Mouse (Mus musculus) lung, adult 2 months (tissue): ENCODE results near the gene Fam3c. TPM values are rescaled to one million over a fixed set of nuclear protein-coding genes. Genes with fewer than 3 reads are reported as not detected.

ENCODE experiments used
- DNase-seq: peaks from one replicate; pipeline ENCODE4 v3.0.0; 2022
- H3K4me1 ChIP-seq: fragments of 200-500 bp; 2 replicates; pipeline ENCODE4 v1.6.1; 2011; ENCODE audit warnings: low read length; ENCODE audit not compliant: control insufficient read depth, insufficient read depth
- H3K4me3 ChIP-seq: fragments of 200-500 bp; replicated peaks from 2 replicates; pipeline ENCODE3; 2011; ENCODE audit warnings: low read depth, mild to moderate bottlenecking, control low read depth, low read length; ENCODE audit errors: extremely low read depth
- CTCF ChIP-seq: fragments of 200-500 bp; IDR thresholded peaks from 2 replicates; pipeline ENCODE4 v1.5.1; 2011; ENCODE audit warnings: mild to moderate bottlenecking, low read length, control low read depth; ENCODE audit not compliant: insufficient read depth
- POLR2A ChIP-seq: fragments of 200-500 bp; IDR thresholded peaks from 2 replicates; pipeline ENCODE4 v1.6.1; 2011; ENCODE audit warnings: low read depth, mild to moderate bottlenecking, control low read depth, low read length, borderline replicate concordance; ENCODE audit errors: extremely low read depth
- WGBS: fragments of 180-500 bp; shearing (Covaris S2); methylation state at CpG from one replicate; pipeline ENCODE4 v1.1.7; 2018; 5-methylcytosine and 5-hydroxymethylcytosine counted together
- polyA plus RNA-seq: library from polyadenylated mRNA; depleted of rRNA; stranded (reverse); fragments of >200 nt; gene quantifications from 2 replicates; pipeline ENCODE4 v1.2.3, GENCODE M21; 2012; rRNA removed

Gene Fam3c
- 5.1 and 9.1 TPM in 2 replicates for polyA plus RNA-seq

- TF ChIP-seq POLR2A, result no peak
- TF ChIP-seq CTCF, result peak; percentile 55
- peak within 1 kb of the TSS; percentile 70 for H3K4me3 ChIP-seq
- H3K4me1 ChIP-seq, result peaks cover 3% of the 10 kb centered on the region; the same call in 1 of the 2 replicates
- WGBS, result under 1% methylated on average over 38 of the region's 38 CpGs
- DNase-seq, result peak; percentile 94
These were observed at the start of gene Fam3c for GRCm38 (mm10) chr6:22356086-22356507. Fam3c (minus strand) TSS chr6:22356243.

DNA sequence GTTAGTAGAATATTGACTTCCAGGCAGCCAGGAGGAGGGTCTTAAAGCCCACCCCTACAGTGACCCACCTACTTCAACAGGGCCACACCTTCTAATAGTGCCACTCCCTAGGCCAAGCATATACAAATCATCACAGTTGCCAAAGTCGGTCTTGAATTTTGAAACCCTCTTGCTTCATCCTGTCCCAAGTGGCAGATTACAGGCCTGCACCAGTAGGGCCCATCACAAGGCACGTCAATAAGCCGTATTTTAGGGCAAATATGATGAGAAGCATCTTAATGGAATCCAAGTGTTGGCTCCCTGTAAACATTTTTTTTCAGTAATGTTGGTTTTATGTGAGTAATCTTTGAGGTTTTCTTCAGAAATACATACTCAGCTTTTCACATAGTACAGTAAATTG, 49.0 kb upstream of the Fam3c start:
- TF ChIP-seq CTCF, result no peak
- TF ChIP-seq POLR2A, result no peak
- WGBS, result 82% methylated on average over 3 of the region's 3 CpGs

DNA sequence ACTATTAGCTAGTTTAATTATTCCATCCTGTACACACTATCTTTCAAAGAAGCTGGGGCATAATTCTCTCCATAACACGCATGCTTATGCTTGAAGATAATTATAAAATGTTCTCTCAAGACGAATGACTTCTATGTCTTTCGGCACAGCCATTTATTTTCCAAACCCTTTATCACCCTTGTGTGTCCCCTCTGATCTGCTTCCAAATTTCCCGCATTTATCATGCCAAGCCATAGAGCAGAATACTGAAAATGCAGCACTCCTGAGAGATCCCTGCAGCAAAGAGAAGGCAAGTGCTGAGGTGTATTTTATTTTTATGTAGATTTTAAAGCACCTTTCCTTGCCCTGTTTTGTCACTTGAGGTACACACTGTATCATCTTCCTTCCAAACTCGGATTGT, 47.7 kb upstream of the Fam3c start:
- TF ChIP-seq POLR2A, result no peak
- no peak for TF ChIP-seq CTCF

More for the DNA sequence above, 49.0 kb upstream of the Fam3c start:
- DNase-seq, result no peak
- H3K4me1 ChIP-seq, result no peaks in the 10 kb centered on the region
- H3K4me3 ChIP-seq, result no peak overlapping the region

GRCm38 (mm10) chr6:22403317-22403716, 47.3 kb upstream of the Fam3c start:
- WGBS, result 76% methylated on average over 9 of the region's 9 CpGs
- TF ChIP-seq CTCF (no peak), POLR2A (no peak)
- H3K4me3 ChIP-seq, result no peak overlapping the region
- DNase-seq, result no peak
- H3K4me1 ChIP-seq, result no peaks in the 10 kb centered on the region

More for the DNA sequence above, 47.7 kb upstream of the Fam3c start:
- H3K4me1 ChIP-seq, result no peaks in the 10 kb centered on the region
- WGBS, result 71% methylated on average over 5 of the region's 5 CpGs
- H3K4me3 ChIP-seq, result no peak overlapping the region
- no peak for DNase-seq

GRCm38 (mm10) chr6:22402548-22403164, 46.6 kb upstream of the Fam3c start:
- Histone ChIP-seq H3K4me3 (no peak overlapping the region), H3K4me1 (no peaks in the 10 kb centered on the region)
- TF ChIP-seq POLR2A (no peak), CTCF (no peak)
- no peak for DNase-seq
- WGBS, result 75% methylated on average over 13 of the region's 13 CpGs

- DNase-seq, result no peak
- no peaks in the 10 kb centered on the region for H3K4me1 ChIP-seq
- WGBS, result 84% methylated on average over 5 of the region's 5 CpGs
- no peak overlapping the region for H3K4me3 ChIP-seq
- TF ChIP-seq CTCF, result no peak
- TF ChIP-seq POLR2A, result no peak
These were observed 46.0 kb upstream of the Fam3c start for GRCm38 (mm10) chr6:22402037-22402436.

GRCm38 (mm10) chr6:22398079-22398774, 42.2 kb upstream of the Fam3c start:
- no peak for DNase-seq
- no peak for TF ChIP-seq CTCF
- no peak for TF ChIP-seq POLR2A
- Histone ChIP-seq H3K4me1 (no peaks in the 10 kb centered on the region), H3K4me3 (no peak overlapping the region)
- 74% methylated on average over 7 of the region's 7 CpGs for WGBS

DNA sequence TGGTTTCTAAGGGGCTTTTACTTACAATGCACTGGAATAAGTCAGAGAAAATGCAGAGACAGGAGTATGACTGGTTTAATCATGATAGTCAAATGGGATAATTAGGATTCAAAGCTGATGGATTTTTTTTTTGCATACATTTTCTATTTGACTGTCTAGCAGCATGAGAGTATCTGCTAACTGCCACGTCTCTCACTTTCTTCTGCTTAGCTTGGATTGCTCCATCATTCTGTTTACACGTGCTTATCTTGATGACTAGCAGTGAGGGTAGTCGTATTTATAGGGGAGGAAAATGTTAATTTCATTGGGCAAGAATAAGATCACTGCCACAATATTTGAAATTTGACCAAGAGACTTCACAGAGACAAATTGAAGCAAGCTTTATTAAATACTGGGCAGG, 39.2 kb upstream of the Fam3c start:
- Histone ChIP-seq H3K4me1 (no peaks in the 10 kb centered on the region), H3K4me3 (no peak overlapping the region)
- DNase-seq, result no peak
- WGBS, result 32% methylated on average over 3 of the region's 3 CpGs
- TF ChIP-seq CTCF (no peak), POLR2A (no peak)

GRCm38 (mm10) chr6:22390654-22391365, 34.8 kb upstream of the Fam3c start:
- WGBS, result 46% methylated on average over 13 of the region's 13 CpGs
- no peak for TF ChIP-seq POLR2A
- TF ChIP-seq CTCF, result no peak
- Histone ChIP-seq H3K4me1 (no peaks in the 10 kb centered on the region), H3K4me3 (no peak overlapping the region)
- DNase-seq, result no peak

GRCm38 (mm10) chr6:22385254-22385870, 29.3 kb upstream of the Fam3c start:
- Histone ChIP-seq H3K4me3 (no peak overlapping the region), H3K4me1 (no peaks in the 10 kb centered on the region)
- no peak for DNase-seq
- TF ChIP-seq CTCF (no peak), POLR2A (no peak)
- 91% methylated on average over 5 of the region's 5 CpGs for WGBS
